Mouse (Mus musculus) cerebellum, adult 18-20 months (tissue): ENCODE data around the gene Bean1.

Experiments used
- DNase-seq, 2 experiments: peaks; one replicate each; pipeline ENCODE4 v3.0.0; 2021

Gene Bean1

DNA sequence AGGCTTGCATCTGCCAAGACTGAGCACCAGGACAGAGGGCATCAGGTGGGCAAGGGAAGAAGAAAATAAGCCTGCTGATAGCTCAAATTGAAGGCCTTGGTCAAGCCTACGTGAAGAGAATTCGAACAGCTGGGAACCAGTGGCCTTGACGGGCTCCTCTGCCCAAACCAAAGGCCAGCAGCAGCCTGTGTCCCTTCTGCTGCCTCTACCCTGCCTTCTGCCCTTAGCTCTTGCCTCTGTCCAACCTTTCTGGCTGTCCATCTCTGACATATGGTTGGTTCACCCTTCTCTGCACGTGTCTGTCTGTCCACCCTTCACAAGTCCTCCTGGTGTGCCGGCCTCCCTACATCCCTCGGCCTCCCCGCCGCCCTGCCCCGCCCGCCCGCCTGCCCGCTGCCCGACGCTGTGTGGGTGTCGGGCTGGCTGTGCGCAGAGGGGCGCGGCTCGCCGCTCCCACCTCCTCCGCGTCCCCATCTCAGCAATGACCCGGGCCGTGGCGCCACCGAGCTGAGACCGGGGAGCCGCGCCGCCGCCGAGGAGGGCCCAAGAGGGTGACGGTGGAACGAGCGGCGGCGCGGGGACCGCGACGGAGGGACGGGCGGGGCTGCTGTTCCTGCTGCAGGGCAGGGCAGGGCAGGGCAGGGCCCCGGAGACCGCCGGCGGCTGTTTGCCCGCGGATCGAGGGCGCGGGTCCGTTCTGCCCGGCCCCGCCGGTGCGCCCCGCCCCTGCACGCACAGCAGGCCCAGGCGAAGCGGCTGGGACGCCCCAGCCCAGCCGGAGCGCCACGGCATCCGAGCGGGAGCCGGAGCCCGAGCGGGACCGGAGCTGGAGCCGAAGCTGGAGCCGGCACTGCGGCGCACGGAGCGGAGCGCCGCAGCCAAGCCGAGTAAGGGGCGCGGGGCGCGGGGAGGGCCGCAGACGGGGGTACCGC, at the start of gene Bean1:
Gene Bean1, plus strand, starts transcription at position 325 of the 932 bp plus-strand sequence.
- DNase-seq = peak in 1 of 2 experiments; percentile 8

DNA sequence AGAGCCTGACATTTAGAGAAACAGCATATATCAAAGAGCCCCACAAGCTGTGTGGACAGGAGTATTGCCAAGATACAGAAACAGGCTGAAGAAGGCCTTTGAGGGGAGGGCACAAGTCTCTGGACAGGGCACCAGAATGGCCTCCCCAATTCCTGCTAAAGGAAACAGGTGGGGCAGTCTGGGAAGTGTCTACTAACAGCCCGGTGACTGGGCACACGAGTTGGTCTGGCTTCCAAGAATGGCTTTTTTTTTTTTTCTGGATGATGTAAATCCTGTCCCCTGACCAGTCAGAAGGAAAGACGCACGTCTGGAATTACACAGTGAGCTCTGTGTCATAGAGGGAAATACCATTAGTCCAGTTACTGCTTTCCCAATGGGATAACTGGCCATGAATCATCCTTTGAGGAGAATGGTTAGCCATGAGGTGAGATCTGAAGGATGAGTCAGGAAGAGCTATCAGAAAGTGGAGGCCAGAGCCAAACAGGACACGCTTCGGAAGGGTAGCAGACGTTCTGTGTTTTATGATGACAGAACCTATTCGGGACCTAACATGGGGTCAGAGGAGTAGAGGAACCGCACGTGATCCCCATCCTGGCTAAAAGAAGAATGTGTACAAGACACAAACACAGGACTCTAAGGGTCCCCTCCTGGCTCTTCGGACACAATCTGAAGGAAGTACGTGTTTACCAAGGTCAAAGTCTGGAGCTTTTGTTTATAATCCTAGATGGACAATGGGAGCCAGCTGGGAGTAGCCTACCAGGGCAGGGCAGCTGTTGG, 48.4 kb upstream of the Bean1 start:
- no peak for DNase-seq

DNA sequence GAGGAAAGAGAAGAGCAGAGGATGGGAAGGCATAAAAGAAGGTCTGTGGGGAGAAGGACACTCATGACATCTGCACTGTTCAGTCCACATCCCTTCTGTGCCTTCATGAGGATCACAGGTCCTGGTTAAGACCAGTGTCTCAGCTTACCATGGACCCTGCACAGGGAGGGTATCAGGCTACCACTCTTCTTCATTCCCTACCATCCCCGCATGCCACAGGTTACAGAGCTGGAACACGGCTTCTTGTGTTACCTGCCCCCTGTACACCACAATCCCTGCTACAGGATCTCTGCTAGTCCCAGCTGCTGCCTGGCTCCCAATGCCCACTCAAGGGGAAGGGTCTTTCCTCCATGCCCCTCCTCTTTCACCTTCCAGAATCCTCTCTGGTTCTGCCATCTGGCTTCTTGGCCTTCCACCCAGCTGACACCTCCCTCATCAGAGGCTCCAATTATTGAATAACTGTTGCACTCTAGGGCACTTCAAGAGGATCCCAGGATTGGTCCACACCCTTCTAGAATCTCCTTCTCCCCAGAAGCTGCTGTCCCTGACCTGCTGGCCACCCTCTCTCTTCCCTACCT, 47.1 kb upstream of the Bean1 start:
- no peak for DNase-seq

DNA sequence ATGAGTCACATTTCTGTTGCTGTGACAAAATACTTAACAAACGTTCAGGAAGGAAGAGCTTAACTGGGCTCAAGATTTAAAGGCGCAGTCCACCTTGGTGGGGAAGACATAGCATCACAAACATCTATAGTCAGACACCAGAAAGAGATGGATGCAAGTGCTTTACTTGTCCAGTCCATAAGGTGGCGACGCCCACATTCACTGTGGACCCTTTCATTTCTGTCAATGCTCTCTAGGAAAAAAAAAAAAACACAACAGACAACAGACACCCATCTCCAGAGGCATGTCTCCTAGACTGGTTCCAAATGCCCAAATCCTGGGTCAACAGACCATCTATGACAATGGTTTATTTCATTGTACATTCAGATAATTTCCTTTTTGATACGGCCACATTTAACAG, 45.7 kb upstream of the Bean1 start:
- DNase-seq = no peak

DNA sequence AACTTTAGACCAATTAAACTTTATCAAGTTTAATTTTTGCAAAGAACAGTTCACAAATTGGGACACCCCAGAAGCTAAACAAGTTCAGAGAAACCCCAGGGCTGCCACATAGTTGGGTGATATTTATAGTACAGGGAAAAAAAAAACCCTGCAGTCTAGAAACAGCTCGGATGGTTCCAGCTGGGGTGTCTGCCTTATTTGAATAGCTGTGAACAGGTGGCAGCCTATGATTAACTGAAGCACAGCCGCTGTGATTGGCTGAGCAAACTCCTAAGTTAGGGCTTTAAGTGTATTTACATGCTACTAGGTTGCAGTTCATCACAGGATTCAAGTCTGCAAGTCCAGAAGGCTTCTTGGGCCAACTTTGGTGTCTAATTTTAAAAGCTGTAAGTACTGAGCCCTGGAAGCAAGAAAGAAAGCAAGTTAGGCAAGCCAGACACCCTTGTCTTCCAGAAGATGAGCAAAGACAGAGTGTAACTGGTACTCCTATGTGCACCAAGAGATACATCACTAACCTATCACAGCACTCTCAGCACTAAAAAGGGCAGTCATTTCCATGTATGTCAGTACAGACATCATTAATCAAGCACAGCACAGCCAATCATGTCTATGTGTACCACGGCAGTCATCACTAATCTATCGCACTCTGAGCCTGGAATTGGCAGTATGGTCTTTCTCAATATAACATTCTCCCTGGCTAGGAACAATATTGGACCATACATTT, 42.9 kb upstream of the Bean1 start:
- no peak for DNase-seq

DNA sequence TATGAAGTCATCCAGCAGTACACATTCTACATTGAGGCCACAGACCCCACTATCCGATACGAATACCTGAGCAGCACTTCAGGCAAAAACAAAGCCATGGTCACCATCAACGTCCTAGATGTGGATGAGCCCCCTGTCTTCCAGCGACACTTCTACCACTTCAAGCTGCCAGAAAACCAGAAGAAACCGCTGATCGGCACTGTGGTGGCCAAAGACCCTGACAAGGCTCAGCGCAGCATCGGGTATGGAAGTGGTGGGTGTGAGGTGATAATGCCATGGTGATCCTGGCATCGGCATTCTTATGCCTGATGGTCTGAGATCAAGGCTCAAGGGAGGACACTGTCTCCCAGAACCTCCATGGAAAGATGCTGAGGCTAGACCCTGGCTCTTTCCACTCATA, 39.3 kb upstream of the Bean1 start:
- DNase-seq = no peak

DNA sequence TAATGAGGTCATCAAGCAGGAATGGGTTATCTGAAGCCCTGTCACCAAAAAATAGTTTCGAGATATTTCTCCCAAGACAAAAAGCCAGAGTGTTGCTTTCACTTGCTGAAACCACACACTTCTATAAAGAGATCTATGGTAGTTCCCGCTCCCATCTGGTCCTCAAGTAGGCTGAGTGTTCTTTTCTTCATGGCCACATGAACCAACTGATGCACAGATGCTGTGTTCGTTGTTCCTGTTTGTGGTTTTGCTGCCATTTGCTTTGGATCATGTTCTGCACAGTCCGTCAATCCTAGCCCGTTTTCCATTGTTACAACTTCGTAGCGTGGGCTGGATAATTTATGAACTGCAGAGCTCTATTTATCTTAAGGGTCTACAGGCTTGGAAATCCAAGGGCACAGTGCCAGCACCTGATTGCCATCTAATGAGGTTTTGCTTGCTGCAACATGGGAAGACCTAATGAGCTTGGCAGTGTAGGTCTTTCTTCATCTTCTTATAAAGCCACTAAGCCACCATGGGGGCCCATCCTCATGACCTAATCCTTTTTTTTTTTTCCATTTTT, 38.7 kb upstream of the Bean1 start:
- no peak for DNase-seq

DNA sequence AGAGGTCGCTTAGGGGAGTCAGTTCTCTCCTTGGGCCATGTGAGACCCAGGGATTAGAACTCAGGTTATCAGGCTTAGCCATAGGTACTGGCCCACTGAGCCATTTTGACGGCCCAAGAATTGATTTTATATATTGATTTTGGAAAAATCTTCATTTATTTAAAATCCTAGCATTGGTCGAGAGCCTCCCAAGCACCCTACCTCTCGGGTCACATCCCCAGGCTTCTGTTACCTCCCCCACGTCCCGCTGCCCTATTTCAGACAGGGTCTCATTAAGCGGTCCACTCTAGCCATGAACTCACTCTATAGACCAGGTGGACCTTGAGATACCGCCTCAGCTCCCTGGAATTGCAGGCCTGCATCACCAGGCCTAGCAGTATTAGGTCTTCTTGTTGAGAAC, 35.7 kb upstream of the Bean1 start:
- no peak for DNase-seq

DNA sequence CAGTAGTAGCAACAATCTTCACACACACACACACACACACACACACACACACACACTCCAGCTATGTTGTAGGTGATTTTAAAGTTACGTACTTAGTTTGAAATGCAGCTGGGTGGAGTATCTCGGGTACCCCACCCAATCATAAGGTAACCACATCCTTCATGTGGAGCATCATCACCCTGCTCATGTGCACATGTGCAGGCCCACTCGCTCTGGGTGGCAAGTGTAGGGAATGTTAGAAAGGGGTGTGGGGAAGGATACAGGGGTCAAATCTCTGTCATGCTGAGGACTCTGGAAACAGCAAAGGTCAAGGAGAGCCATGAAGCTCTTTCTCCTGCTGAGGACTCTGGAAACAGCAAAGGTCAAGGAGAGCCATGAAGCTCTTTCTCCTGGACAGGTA, 34.0 kb upstream of the Bean1 start:
- DNase-seq = no peak

DNA sequence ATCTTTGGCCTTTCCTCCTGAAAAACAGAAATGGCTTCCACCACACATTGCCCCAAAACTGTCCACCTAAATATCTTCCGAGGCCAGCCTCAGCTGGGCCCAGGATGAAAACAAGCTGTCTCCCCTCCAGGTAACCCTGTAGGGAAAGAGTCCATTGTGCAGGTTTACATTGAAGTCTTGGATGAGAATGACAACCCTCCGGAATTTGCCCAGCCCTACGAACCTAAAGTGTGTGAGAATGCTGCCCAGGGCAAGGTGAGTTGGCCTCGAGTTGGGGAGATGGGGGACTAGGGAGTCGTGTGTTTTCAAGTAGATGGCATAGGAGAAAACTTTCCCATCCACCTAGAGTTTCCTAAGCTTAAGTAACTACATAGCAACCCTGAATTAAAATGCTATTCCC, 32.6 kb upstream of the Bean1 start:
- DNase-seq = no peak

DNA sequence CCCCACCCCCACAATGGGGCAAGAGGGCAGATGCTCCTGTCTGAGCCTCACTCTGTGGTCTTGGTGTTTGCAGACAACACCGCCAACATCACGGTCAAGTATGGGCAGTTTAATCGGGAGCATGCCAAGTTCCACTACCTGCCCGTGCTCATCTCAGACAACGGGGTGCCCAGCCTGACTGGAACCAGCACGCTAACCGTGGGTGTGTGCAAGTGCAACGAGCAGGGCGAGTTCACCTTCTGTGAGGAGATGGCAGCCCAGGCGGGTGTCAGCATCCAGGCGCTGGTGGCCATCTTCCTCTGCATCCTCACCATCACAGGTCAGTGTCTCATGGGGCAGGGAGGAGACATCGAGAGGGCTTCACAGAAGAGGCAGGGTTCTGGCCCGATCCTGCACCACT, 29.6 kb upstream of the Bean1 start:
- no peak for DNase-seq

DNA sequence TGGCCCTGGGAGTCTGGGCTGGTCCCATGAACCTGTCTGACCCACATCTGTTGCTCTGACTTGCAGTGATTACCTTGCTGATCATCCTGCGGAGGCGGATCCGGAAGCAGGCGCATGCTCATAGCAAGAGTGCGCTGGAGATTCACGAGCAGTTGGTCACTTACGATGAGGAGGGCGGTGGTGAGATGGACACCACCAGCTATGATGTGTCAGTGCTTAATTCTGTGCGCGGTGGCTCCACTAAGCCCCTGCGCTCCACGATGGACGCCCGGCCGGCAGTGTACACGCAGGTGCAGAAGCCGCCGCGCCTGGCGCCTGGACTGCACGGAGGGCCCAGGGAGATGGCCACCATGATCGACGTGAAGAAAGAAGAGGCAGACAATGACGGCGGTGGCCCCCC, 27.8 kb upstream of the Bean1 start:
- DNase-seq = no peak

DNA sequence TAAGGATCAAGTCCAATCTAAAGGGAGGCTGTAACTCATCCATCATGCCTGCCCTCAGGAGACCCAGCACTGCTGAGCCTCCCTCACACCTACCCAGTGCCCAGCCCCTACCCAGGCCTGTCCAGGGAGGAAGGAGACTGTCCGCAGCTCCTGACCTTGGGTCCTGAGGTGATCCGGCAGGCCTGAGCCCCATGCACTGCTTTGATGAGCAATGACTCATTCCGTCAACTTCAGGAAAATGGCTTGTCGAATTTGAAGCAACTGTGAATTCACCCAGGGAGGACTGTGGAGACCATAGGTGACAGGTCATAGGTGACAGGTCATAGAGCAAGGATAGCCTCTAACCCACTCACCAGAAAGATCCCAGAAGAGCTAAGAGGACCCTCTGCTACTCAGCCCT, 26.9 kb upstream of the Bean1 start:
- DNase-seq = no peak

DNA sequence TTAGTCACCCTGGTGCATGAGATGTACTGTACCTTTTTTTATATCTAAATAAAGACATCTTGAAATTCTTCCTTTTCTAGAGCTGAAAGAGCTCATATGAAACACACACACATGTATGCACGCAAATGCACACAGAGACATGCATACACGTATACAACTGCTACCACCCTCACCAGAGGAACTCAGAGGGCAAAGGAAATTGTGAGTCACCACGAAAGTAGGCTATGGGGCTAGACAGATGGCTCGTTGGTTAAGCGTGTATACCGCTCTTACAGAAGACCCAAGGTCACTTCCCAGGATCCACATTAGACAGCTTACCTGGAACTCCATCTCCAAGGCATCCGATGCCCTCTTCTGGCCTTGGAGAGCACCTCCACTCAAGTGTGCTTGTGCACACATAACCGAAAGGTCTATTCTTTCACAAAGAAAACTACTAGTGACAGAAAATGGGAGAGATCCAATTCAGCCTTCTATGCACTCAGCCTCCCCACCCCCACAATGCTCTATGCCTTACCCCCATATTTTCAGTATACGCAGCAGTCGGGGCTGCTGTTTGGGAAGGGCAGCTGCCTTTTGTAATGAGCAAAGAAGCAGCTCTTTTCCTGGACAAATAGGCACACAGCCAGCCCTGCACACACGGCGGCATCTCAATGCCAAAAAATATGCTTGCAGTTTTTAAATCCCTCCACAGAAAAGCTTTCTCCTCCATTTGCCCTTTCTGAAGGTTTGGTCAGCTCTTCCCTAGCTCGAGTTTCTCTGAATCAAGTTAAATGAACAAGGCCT, 25.6 kb upstream of the Bean1 start:
- DNase-seq = no peak

DNA sequence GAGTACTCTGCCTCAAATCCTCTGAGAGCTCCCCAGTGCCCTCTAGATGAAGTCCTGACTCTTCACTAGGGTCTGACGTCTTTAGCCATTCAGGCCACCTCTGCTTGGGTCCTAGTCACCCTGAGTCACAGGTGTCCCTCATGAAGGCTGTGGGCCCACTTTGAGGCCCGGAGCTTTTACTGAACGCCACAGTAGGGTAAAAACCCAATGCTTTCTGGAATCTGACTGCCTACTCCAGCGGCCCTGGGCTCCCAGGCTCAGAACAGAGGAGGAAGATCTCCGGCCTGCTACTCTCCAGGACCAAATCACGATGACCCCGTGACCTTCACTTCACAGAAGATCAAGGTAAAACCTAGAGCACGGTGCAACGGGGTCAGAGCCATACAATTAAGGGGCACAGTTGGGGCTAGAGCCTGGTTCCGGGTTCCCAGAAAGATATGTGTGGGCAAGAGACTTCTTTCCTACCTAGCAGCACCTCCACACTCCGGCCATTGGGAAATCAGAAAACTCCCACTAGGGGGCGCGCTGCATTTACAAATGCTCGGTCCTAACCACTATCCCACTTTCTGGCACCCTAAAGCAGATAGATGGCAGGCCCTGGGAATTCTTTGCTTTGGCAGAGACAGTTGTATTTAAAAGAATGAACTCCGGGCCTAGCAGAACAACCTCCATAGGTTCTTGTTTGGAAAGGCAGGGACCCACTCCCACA, 24.1 kb upstream of the Bean1 start:
- peak; percentile 57 to 78 for DNase-seq

DNA sequence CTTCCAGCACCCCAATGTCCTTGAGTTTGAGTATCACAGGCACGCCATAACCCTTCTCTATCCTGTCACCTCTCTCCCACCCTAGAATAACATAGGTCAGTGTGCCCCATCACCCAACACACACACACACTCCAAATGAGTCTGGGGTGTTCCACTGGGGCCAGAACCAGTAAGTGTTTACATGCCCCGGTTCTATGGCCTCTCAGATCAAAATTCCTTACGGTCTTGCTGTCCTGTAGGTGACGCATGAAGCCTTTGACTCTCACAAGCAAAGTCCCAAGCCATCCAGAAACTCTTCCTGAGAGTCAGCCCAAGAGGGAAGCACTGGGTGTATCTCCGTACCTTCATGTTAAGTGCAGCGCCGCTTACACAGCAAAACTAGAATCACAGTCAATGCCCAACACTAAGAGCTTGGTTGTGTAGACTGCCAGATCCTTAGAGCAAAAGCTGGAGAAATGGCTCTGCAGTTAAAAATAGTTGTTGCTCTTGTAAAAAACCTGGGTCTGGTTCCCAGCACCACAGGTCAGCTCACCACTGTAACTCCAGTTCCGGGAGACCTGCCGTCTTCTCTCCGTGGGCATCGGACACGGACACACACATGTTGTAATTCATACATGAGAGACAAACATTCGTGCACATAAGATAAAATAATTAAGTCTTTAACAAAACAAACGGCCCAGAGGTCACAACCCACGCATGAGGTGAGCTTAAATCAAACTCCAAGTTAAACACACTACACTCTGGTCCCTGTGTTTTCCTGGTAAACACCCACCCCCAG, 23.3 kb upstream of the Bean1 start:
- no peak for DNase-seq

DNA sequence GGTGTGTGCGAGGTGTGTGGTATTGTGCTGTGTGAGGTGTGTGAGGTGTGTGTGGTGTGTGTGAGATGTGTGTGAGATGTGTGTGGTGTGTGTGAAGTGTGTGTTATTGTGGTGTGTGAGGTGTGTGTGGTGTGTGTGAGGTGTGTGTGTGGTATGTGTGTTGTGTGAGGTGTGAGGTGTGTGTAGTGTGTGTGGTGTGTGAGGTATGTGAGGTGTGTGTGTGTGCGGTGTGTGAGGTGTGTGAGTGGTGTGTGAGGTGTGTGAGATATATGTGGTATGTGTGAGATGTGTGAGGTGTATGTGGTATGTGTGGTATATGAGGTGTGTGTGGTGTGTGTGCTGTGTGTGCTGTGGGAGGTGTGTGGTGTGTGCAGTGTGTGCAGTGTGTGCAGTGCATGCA, 22.3 kb upstream of the Bean1 start:
- no peak for DNase-seq

DNA sequence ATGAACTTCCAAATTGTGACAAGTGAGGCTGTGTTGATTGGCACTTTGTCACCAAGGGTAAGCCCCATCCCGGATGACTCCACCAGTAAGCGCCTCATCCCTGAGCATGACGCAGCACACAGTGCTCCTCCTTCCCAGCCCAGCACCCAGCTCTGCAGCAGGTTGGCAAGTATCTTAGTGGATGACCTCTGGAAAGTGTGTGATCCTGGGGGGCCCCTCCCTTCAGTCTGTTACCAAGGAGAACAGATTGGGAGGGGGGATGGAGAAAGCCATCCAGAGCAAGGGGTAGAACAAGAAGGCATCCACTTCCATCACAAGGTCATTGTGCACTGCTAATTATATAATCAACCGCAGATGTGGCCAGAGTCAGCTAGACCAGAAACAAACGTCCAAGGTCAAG, 9.5 kb upstream of the Bean1 start:
- no peak for DNase-seq

DNA sequence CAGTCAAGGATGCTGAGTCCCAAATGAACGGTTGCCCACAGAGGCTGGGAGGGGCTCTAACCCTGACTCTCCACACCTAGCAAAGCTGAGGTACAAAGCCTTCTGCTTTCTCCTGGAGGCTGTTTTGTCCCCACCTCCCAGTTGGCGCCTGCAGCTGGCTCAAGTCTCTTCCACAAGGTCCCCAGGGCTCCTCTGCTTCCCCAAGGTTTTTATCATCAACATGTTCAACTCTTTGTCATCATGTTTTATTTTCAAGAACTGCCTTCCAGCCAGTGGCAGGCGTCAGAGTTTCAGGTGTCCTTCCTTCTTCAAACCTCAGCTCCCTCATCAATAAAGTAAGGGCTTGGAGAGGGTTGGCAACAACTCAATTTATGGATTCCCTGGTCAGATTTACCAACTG, 781 bp upstream of the Bean1 start:
- DNase-seq = no peak

DNA sequence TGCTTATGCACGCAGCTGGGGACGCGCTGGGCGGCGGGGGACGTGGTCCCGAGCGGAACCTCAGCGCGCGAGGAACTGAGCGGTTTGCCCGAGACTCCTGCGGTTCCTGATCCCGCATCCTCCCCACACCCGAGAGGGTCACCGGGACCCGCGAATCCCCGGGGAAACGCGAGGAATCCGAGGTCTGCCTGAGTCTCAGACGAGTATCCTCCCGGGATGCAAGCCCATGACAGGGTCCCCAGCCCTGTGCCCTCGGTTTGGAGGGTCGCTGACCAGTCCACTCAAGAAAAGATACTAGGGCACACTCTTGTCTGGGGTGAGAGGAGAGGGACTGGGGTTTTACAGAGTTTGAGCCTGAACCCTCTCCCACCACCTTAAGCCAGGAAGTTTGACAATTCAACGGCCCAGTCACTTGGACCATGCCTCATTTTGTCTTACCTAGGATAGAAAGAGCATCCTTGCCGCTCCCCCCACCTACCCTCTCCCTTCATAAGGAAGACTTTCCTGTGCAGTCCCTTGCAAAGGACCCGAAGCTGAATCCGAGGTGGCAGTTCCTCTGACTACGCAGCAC, 893 bp downstream of the Bean1 start:
- DNase-seq = no peak
